ENCODE assay signal across 8 mouse cellular contexts in genomic region chr2:119758844-119759835, GRCm38 (mm10). TPM values are rescaled to one million over a fixed set of nuclear protein-coding genes. Genes with fewer than 3 reads are reported as not detected.
DNase-seq lines count a peak whose midpoint lies in the region; ATAC-seq and TF ChIP-seq lines count a peak whose summit lies in the region.

No protein-coding gene starts in this region.

- H3K27me3 ChIP-seq in heart, embryonic 12.5 days (replicated peaks), result peaks cover 76% of the 10 kb centered on the region
- peaks cover 79% of the 10 kb centered on the region for H3K27me3 ChIP-seq in hindbrain, embryonic 12.5 days
- peaks cover 80% of the 10 kb centered on the region for H3K27me3 ChIP-seq in midbrain, embryonic 10.5 days (ENCODE audit: low read depth, poor library complexity, severe bottlenecking)

- no peak for TF ChIP-seq CTCF in bone marrow, adult 2 months (IDR thresholded peaks at IDR 0.05; ENCODE audit: control insufficient read depth, insufficient read depth, low read length)

- H3K4me1 ChIP-seq in heart, embryonic 12.5 days (replicated peaks), result peaks cover 19% of the 10 kb centered on the region
- H3K4me1 ChIP-seq in bone marrow, adult 2 months (ENCODE audit: control insufficient read depth, insufficient read depth, low read length), result no peaks in the 10 kb centered on the region
- H3K4me1 ChIP-seq in hindbrain, embryonic 12.5 days, result peaks cover 16% of the 10 kb centered on the region
- H3K4me1 ChIP-seq in midbrain, embryonic 10.5 days, result peaks cover 18% of the 10 kb centered on the region

- H3K36me3 ChIP-seq in heart, embryonic 12.5 days, result peaks cover 9% of the 10 kb centered on the region
- H3K36me3 ChIP-seq in hindbrain, embryonic 12.5 days, result peaks cover 11% of the 10 kb centered on the region
- peaks cover 11% of the 10 kb centered on the region for H3K36me3 ChIP-seq in midbrain, embryonic 10.5 days

- DNase-seq in heart, postnatal 36 days, result no peak
- DNase-seq in midbrain, embryonic 10.5 days (ENCODE audit: low spot score), result peak; percentile 24
- peak; percentile 36 for DNase-seq in thymus, postnatal 0 days (ENCODE audit: low spot score)
- DNase-seq in left cerebral cortex, postnatal 25 days (ENCODE audit: low spot score in 2 of 2), result no peak
- DNase-seq in adrenal gland, postnatal 25 days, result no peak

- H3K4me2 ChIP-seq in heart, embryonic 12.5 days, result peak overlapping the region; percentile 96
- H3K4me2 ChIP-seq in hindbrain, embryonic 12.5 days (replicated peaks), result peak overlapping the region; percentile 90

- peak overlapping the region; percentile 67 for H3K4me3 ChIP-seq in heart, embryonic 12.5 days
- peak overlapping the region; percentile 35 for H3K4me3 ChIP-seq in bone marrow, adult 2 months (replicated peaks; ENCODE audit: control insufficient read depth, low read depth, low read length)
- H3K4me3 ChIP-seq in hindbrain, embryonic 12.5 days, result peak overlapping the region; percentile 49
- H3K4me3 ChIP-seq in midbrain, embryonic 10.5 days, result peak overlapping the region; percentile 81

- 5% methylated on average over 44 of the region's 44 CpGs for WGBS in heart, embryonic 12.5 days
- 8% methylated on average over 44 of the region's 44 CpGs for WGBS in bone marrow, adult 2 months
- WGBS in hindbrain, embryonic 12.5 days, result 6% methylated on average over 44 of the region's 44 CpGs
- WGBS in midbrain, embryonic 10.5 days, result 6% methylated on average over 44 of the region's 44 CpGs

- peak overlapping the region; percentile 65 for H3K9ac ChIP-seq in heart, embryonic 12.5 days
- peak overlapping the region; percentile 59; the same call in 1 of the 2 replicates for H3K9ac ChIP-seq in hindbrain, embryonic 12.5 days

- no peaks in the 10 kb centered on the region for H3K9me3 ChIP-seq in heart, embryonic 12.5 days (replicated peaks)
- no peaks in the 10 kb centered on the region for H3K9me3 ChIP-seq in hindbrain, embryonic 12.5 days (replicated peaks)
- H3K9me3 ChIP-seq in midbrain, embryonic 10.5 days (replicated peaks), result no peaks in the 10 kb centered on the region

- no peak overlapping the region for H3K27ac ChIP-seq in heart, embryonic 12.5 days (ENCODE audit: poor library complexity, severe bottlenecking)
- H3K27ac ChIP-seq in bone marrow, adult 2 months (ENCODE audit: control insufficient read depth, insufficient read depth, low read depth, low read length, poor library complexity), result no peak overlapping the region
- H3K27ac ChIP-seq in hindbrain, embryonic 12.5 days, result no peak overlapping the region
- no peak overlapping the region for H3K27ac ChIP-seq in midbrain, embryonic 10.5 days (replicated peaks)

- TF ChIP-seq POLR2A in bone marrow, adult 2 months (IDR thresholded peaks at IDR 0.05; ENCODE audit: borderline replicate concordance, control insufficient read depth, low read depth, low read length), result no peak

- ATAC-seq in heart, embryonic 12.5 days (ENCODE audit: insufficient number of reproducible peaks, low FRiP score), result no peak
- ATAC-seq in hindbrain, embryonic 12.5 days (ENCODE audit: low FRiP score), result peak; percentile 33; the same call in 1 of the 2 replicates

- intact Hi-C loops in heart, postnatal 36 days (cut with DNase I), result no loop called here
- intact Hi-C loops in left cerebral cortex, postnatal 25 days (cut with DNase I), result no loop called here

RNA-seq across cellular contexts. Expression of gene Ltk, which starts 1.1 kb away (rescaled TPM):
- polyA plus RNA-seq in heart, embryonic 12.5 days (2016; fragmentation: Nextera tagmentation; extraction: Ambion mirVana), result 0.13 and 0.17 TPM in 2 replicates
- total RNA-seq in heart, postnatal 36 days (2021), result not detected
- 0.47 and 1.3 TPM in 2 replicates for polyA plus RNA-seq in bone marrow, adult 2 months (2011; ENCODE audit: insufficient read depth, insufficient read length, low replicate concordance, missing spikeins)
- polyA plus RNA-seq in hindbrain, embryonic 12.5 days (2016; fragmentation: Nextera tagmentation; extraction: Ambion mirVana), result 0.23 and 0.34 TPM in 2 replicates
- polyA plus RNA-seq in midbrain, embryonic 10.5 days (2016; fragmentation: Nextera tagmentation; extraction: Ambion mirVana), result 0.11 TPM in 1 of 2 replicates, not detected in the other
- polyA plus RNA-seq in thymus, postnatal 0 days (2015; fragmentation: Nextera tagmentation; extraction: Ambion mirVana), result 0.08 TPM in 1 of 2 replicates, not detected in the other
- 10 to 100 TPM; 18.9 to 20.6 TPM for total RNA-seq in left cerebral cortex, postnatal 25 days (2021)
- 1.5 and 1.7 TPM in 2 replicates for total RNA-seq in adrenal gland, postnatal 25 days (2021)

RNA-seq across cellular contexts. Expression of gene Itpka, which starts 17.0 kb away (rescaled TPM):
- polyA plus RNA-seq in heart, embryonic 12.5 days (2016; fragmentation: Nextera tagmentation; extraction: Ambion mirVana), result 3.0 and 3.1 TPM in 2 replicates
- total RNA-seq in heart, postnatal 36 days (2021), result under 1 TPM; 0.38 to 0.53 TPM
- polyA plus RNA-seq in bone marrow, adult 2 months (2011; ENCODE audit: insufficient read depth, insufficient read length, low replicate concordance, missing spikeins), result not detected in 2 replicates
- polyA plus RNA-seq in hindbrain, embryonic 12.5 days (2016; fragmentation: Nextera tagmentation; extraction: Ambion mirVana), result 0.53 TPM in 2 replicates
- polyA plus RNA-seq in midbrain, embryonic 10.5 days (2016; fragmentation: Nextera tagmentation; extraction: Ambion mirVana), result 0.73 and 1.4 TPM in 2 replicates
- 1.6 and 2.1 TPM in 2 replicates for polyA plus RNA-seq in thymus, postnatal 0 days (2015; fragmentation: Nextera tagmentation; extraction: Ambion mirVana)
- total RNA-seq in left cerebral cortex, postnatal 25 days (2021), result 100 to 1,000 TPM; 188 to 208 TPM
- 2.9 and 3.2 TPM in 2 replicates for total RNA-seq in adrenal gland, postnatal 25 days (2021)

RNA-seq across cellular contexts. Expression of gene Rpap1, which starts 28.2 kb away (rescaled TPM):
- polyA plus RNA-seq in heart, embryonic 12.5 days (2016; fragmentation: Nextera tagmentation; extraction: Ambion mirVana), result 22.8 and 23.9 TPM in 2 replicates
- 10 to 100 TPM; 13.2 to 13.4 TPM for total RNA-seq in heart, postnatal 36 days (2021)
- 5.9 and 12.6 TPM in 2 replicates for polyA plus RNA-seq in bone marrow, adult 2 months (2011; ENCODE audit: insufficient read depth, insufficient read length, low replicate concordance, missing spikeins)
- 29.3 and 31.0 TPM in 2 replicates for polyA plus RNA-seq in hindbrain, embryonic 12.5 days (2016; fragmentation: Nextera tagmentation; extraction: Ambion mirVana)
- polyA plus RNA-seq in midbrain, embryonic 10.5 days (2016; fragmentation: Nextera tagmentation; extraction: Ambion mirVana), result 39.8 and 41.0 TPM in 2 replicates
- polyA plus RNA-seq in thymus, postnatal 0 days (2015; fragmentation: Nextera tagmentation; extraction: Ambion mirVana), result 17.9 and 18.0 TPM in 2 replicates
- 10 to 100 TPM; 17.7 to 20.2 TPM for total RNA-seq in left cerebral cortex, postnatal 25 days (2021)
- 20.7 and 26.8 TPM in 2 replicates for total RNA-seq in adrenal gland, postnatal 25 days (2021)

RNA-seq across cellular contexts. Expression of gene Tyro3, which starts 38.4 kb away (rescaled TPM):
- 9.2 and 10.7 TPM in 2 replicates for polyA plus RNA-seq in heart, embryonic 12.5 days (2016; fragmentation: Nextera tagmentation; extraction: Ambion mirVana)
- total RNA-seq in heart, postnatal 36 days (2021), result 1 to 10 TPM; 1.7 to 2.4 TPM
- polyA plus RNA-seq in bone marrow, adult 2 months (2011; ENCODE audit: insufficient read depth, insufficient read length, low replicate concordance, missing spikeins), result 0.75 and 4.2 TPM in 2 replicates
- polyA plus RNA-seq in hindbrain, embryonic 12.5 days (2016; fragmentation: Nextera tagmentation; extraction: Ambion mirVana), result 27.1 and 27.8 TPM in 2 replicates
- polyA plus RNA-seq in midbrain, embryonic 10.5 days (2016; fragmentation: Nextera tagmentation; extraction: Ambion mirVana), result 27.6 and 27.9 TPM in 2 replicates
- polyA plus RNA-seq in thymus, postnatal 0 days (2015; fragmentation: Nextera tagmentation; extraction: Ambion mirVana), result 1.8 and 2.3 TPM in 2 replicates
- 100 to 1,000 TPM; 177 to 182 TPM for total RNA-seq in left cerebral cortex, postnatal 25 days (2021)
- total RNA-seq in adrenal gland, postnatal 25 days (2021), result 4.5 and 7.2 TPM in 2 replicates

Comparison
In these comparisons a context has a peak if more than half of its experiments do, and no peak if none do; other contexts are left out.
1. DNase-seq: peak in midbrain, embryonic 10.5 days (single experiment) and thymus, postnatal 0 days (single experiment); none in heart, postnatal 36 days (0 of 2), left cerebral cortex, postnatal 25 days (0 of 2) and adrenal gland, postnatal 25 days (single experiment).
2. Peak in every context shown above with its lines, with median percentiles within 50 percentile points of each other: H3K4me3 ChIP-seq.